Comparison of ENCODE assay signal across 23 mouse cellular contexts in genomic region chr3:30481682-30482081, GRCm38 (mm10).
A peak's percentile ranks its signal among the peaks of the same experiment; 100 is the strongest.
DNase-seq lines count a peak whose midpoint lies in the region; ATAC-seq lines count a peak whose summit lies in the region.
"Had no signal": no experiment of that assay in that cellular context is flagged by ENCODE, and none has a peak within 500 bp of the region (broad histone marks: within the 10 kb centered on the region; RNA-seq: fewer than 3 reads in every experiment).

No protein-coding gene starts in this region.

- peak; percentile 34; the same call in 1 of the 2 replicates for ATAC-seq in neural tube, embryonic 14.5 days (ENCODE audit: low read depth)
- no peak for ATAC-seq in neural tube, embryonic 15.5 days (ENCODE audit: low FRiP score)
- peak; percentile 96 for ATAC-seq in intestine, embryonic 16.5 days
- ATAC-seq in stomach, embryonic 16.5 days (ENCODE audit: insufficient read depth, low FRiP score): peak; percentile 70; the same call in 1 of the 2 replicates
- ATAC-seq in forebrain, embryonic 16.5 days: no peak
- ATAC-seq: CD4-positive, CD25-positive, alpha-beta regulatory T cell, adult 4 months; forebrain, embryonic 14.5 days had no signal

- whole genome bisulfite sequencing in neural tube, embryonic 14.5 days: 21% methylated on average over 10 of the region's 10 CpGs
- WGBS in neural tube, embryonic 15.5 days: 21% methylated on average over 10 of the region's 10 CpGs
- WGBS in intestine, embryonic 16.5 days: 32% methylated on average over 10 of the region's 10 CpGs
- 56% methylated on average over 10 of the region's 10 CpGs for WGBS in stomach, embryonic 16.5 days
- 51% methylated on average over 10 of the region's 10 CpGs for WGBS in forebrain, embryonic 16.5 days

- no peak overlapping the region for H3K4me2 ChIP-seq in neural tube, embryonic 14.5 days (ENCODE audit: low read depth, low read length)
- H3K4me2 ChIP-seq in neural tube, embryonic 15.5 days: no peak overlapping the region
- H3K4me2 ChIP-seq in intestine, embryonic 16.5 days (ENCODE audit: low read depth, low read length): no peak overlapping the region
- H3K4me2 ChIP-seq in stomach, embryonic 16.5 days (ENCODE audit: low read depth, low read length): no peak overlapping the region
- no peak overlapping the region for H3K4me2 ChIP-seq in forebrain, embryonic 16.5 days (ENCODE audit: low read length)
- H3K4me2 ChIP-seq: embryonic facial prominence, embryonic 12.5 days; embryonic facial prominence, embryonic 15.5 days; heart, embryonic 13.5 days; hindbrain, embryonic 15.5 days had no signal

- DNase-seq in frontal cortex, postnatal 14 days (ENCODE audit: low spot score in 2 of 2): no peak
- DNase-seq in lung, postnatal 36 days: no peak
- DNase-seq: adrenal gland, adult 2 months; adrenal gland, postnatal 14 days; cerebellum, adult 11 months; cerebellum, adult 2 months; cerebellum, adult 9-11 months; cerebellum, postnatal 25 days; gastrocnemius, postnatal 10 days; heart, adult 18-20 months; heart, postnatal 14 days; heart, postnatal 4 days had no signal

- H3K4me3 ChIP-seq in neural tube, embryonic 14.5 days (ENCODE audit: low read depth, low read length): no peak overlapping the region
- H3K4me3 ChIP-seq in neural tube, embryonic 15.5 days (replicated peaks): no peak overlapping the region
- no peak overlapping the region for H3K4me3 ChIP-seq in intestine, embryonic 16.5 days (ENCODE audit: low read length)
- no peak overlapping the region for H3K4me3 ChIP-seq in stomach, embryonic 16.5 days (replicated peaks; ENCODE audit: low read length)
- no peak overlapping the region for H3K4me3 ChIP-seq in forebrain, embryonic 16.5 days (replicated peaks; ENCODE audit: low read length)
- H3K4me3 ChIP-seq: embryonic facial prominence, embryonic 12.5 days; embryonic facial prominence, embryonic 15.5 days; heart, embryonic 13.5 days; hindbrain, embryonic 15.5 days had no signal

- H3K36me3 ChIP-seq in neural tube, embryonic 14.5 days (ENCODE audit: control insufficient read depth, insufficient read depth, low read length): no peaks in the 10 kb centered on the region
- H3K36me3 ChIP-seq in neural tube, embryonic 15.5 days: no peaks in the 10 kb centered on the region
- H3K36me3 ChIP-seq in intestine, embryonic 16.5 days (ENCODE audit: control insufficient read depth, insufficient read depth, low read length): no peaks in the 10 kb centered on the region
- H3K36me3 ChIP-seq in stomach, embryonic 16.5 days (ENCODE audit: control insufficient read depth, insufficient read depth, low read length): no peaks in the 10 kb centered on the region
- H3K36me3 ChIP-seq in forebrain, embryonic 16.5 days (ENCODE audit: control insufficient read depth, insufficient read depth): no peaks in the 10 kb centered on the region
- H3K36me3 ChIP-seq: embryonic facial prominence, embryonic 12.5 days; embryonic facial prominence, embryonic 15.5 days; heart, embryonic 13.5 days; hindbrain, embryonic 15.5 days had no signal

- H3K27me3 ChIP-seq in neural tube, embryonic 14.5 days (ENCODE audit: control insufficient read depth, insufficient read depth, low read length): no peaks in the 10 kb centered on the region
- H3K27me3 ChIP-seq in neural tube, embryonic 15.5 days (replicated peaks): no peaks in the 10 kb centered on the region
- no peaks in the 10 kb centered on the region for H3K27me3 ChIP-seq in intestine, embryonic 16.5 days (replicated peaks; ENCODE audit: control insufficient read depth, insufficient read depth, low read length)
- no peaks in the 10 kb centered on the region for H3K27me3 ChIP-seq in stomach, embryonic 16.5 days (ENCODE audit: control insufficient read depth, insufficient read depth, low read length)
- H3K27me3 ChIP-seq in forebrain, embryonic 16.5 days (replicated peaks; ENCODE audit: control insufficient read depth, insufficient read depth, low read length): no peaks in the 10 kb centered on the region
- H3K27me3 ChIP-seq: embryonic facial prominence, embryonic 12.5 days; embryonic facial prominence, embryonic 15.5 days; heart, embryonic 13.5 days; hindbrain, embryonic 15.5 days had no signal

- no peak overlapping the region for H3K27ac ChIP-seq in neural tube, embryonic 14.5 days (ENCODE audit: low read depth, low read length)
- H3K27ac ChIP-seq in neural tube, embryonic 15.5 days (replicated peaks): no peak overlapping the region
- no peak overlapping the region for H3K27ac ChIP-seq in intestine, embryonic 16.5 days (ENCODE audit: low read length)
- no peak overlapping the region for H3K27ac ChIP-seq in stomach, embryonic 16.5 days (ENCODE audit: low read length)
- H3K27ac ChIP-seq in forebrain, embryonic 16.5 days (ENCODE audit: low read length): no peak overlapping the region
- H3K27ac ChIP-seq: embryonic facial prominence, embryonic 12.5 days; embryonic facial prominence, embryonic 15.5 days; heart, embryonic 13.5 days; hindbrain, embryonic 15.5 days had no signal

- H3K9me3 ChIP-seq in neural tube, embryonic 14.5 days (ENCODE audit: control insufficient read depth, low read length): no peaks in the 10 kb centered on the region
- H3K9me3 ChIP-seq in neural tube, embryonic 15.5 days (replicated peaks): no peaks in the 10 kb centered on the region
- H3K9me3 ChIP-seq in intestine, embryonic 16.5 days (ENCODE audit: control insufficient read depth, low read length): no peaks in the 10 kb centered on the region
- no peaks in the 10 kb centered on the region for H3K9me3 ChIP-seq in stomach, embryonic 16.5 days (replicated peaks; ENCODE audit: control insufficient read depth, low read length)
- H3K9me3 ChIP-seq in forebrain, embryonic 16.5 days (ENCODE audit: control insufficient read depth, low read length): no peaks in the 10 kb centered on the region
- H3K9me3 ChIP-seq: embryonic facial prominence, embryonic 12.5 days; embryonic facial prominence, embryonic 15.5 days; heart, embryonic 13.5 days; hindbrain, embryonic 15.5 days had no signal

- H3K9ac ChIP-seq in neural tube, embryonic 14.5 days (replicated peaks; ENCODE audit: low read depth, low read length): no peak overlapping the region
- no peak overlapping the region for H3K9ac ChIP-seq in neural tube, embryonic 15.5 days (replicated peaks)
- no peak overlapping the region for H3K9ac ChIP-seq in intestine, embryonic 16.5 days (ENCODE audit: low read depth, low read length)
- H3K9ac ChIP-seq in stomach, embryonic 16.5 days (ENCODE audit: low read length): no peak overlapping the region
- no peak overlapping the region for H3K9ac ChIP-seq in forebrain, embryonic 16.5 days (replicated peaks; ENCODE audit: low read depth, low read length)
- H3K9ac ChIP-seq: embryonic facial prominence, embryonic 12.5 days; embryonic facial prominence, embryonic 15.5 days; heart, embryonic 13.5 days; hindbrain, embryonic 15.5 days had no signal

- H3K4me1 ChIP-seq in neural tube, embryonic 14.5 days (ENCODE audit: control insufficient read depth, insufficient read depth, low read length): no peaks in the 10 kb centered on the region
- no peaks in the 10 kb centered on the region for H3K4me1 ChIP-seq in neural tube, embryonic 15.5 days
- H3K4me1 ChIP-seq in intestine, embryonic 16.5 days (ENCODE audit: control insufficient read depth, insufficient read depth, low read length): peaks cover 9% of the 10 kb centered on the region; the same call in 1 of the 2 replicates
- peaks cover 12% of the 10 kb centered on the region for H3K4me1 ChIP-seq in stomach, embryonic 16.5 days (ENCODE audit: control insufficient read depth, insufficient read depth, low read length)
- no peaks in the 10 kb centered on the region for H3K4me1 ChIP-seq in forebrain, embryonic 16.5 days (replicated peaks; ENCODE audit: control insufficient read depth, insufficient read depth, low read length)
- H3K4me1 ChIP-seq: embryonic facial prominence, embryonic 15.5 days; hindbrain, embryonic 15.5 days had no signal

Comparison
In these comparisons a context has a peak if more than half of its experiments do, and no peak if none do; other contexts are left out.
1. ATAC-seq: peak in neural tube, embryonic 14.5 days (single experiment), intestine, embryonic 16.5 days (single experiment) and stomach, embryonic 16.5 days (single experiment); none in neural tube, embryonic 15.5 days (single experiment) and forebrain, embryonic 16.5 days (single experiment).